Mouse (Mus musculus): ENCODE data around the gene Gm14444. TPM values are rescaled to one million over a fixed set of nuclear protein-coding genes. Genes with fewer than 3 reads are reported as not detected.
"Not testable (repeated sequence)": the region's sequence is repeated elsewhere in the genome, so short reads cannot be mapped to it uniquely, and the experiment has no call there.

The Gm14444 gene
- 1.3 TPM in 1 of 2 replicates, not detected in the other for total RNA-seq (2021)
- long read RNA-seq: 0 reads

GRCm38 (mm10) chr2:175010022-175010421 lies at the start of gene Gm14444:
Gene Gm14444 (plus strand): TSS chr2:175010241.
- DNase-seq: not testable (repeated sequence)

GRCm38 (mm10) chr2:174965466-174965865 lies 44.6 kb upstream of the Gm14444 start:
- DNase-seq: not testable (repeated sequence)

GRCm38 (mm10) chr2:175044268-175044667 lies 34.2 kb downstream of the Gm14444 start:
- not testable (repeated sequence) for DNase-seq

GRCm38 (mm10) chr2:175067681-175068261 lies 57.7 kb downstream of the Gm14444 start, which contains the start of gene Gm14393:
Gene Gm14393 (minus strand): TSS chr2:175067781.
- not testable (repeated sequence) for DNase-seq

Other genes with a start within 250 kb of the Gm14444 start
- gene Edn3, start 249.6 kb upstream of the Gm14444 start, total RNA-seq (2021): 16.0 and 17.3 TPM in 2 replicates
- gene Gm14393, start 57.5 kb downstream of the Gm14444 start, total RNA-seq (2021): 1.7 TPM in 1 of 2 replicates, not detected in the other
- gene Gm14399, start 131.8 kb downstream of the Gm14444 start, total RNA-seq (2021): 22.9 and 26.4 TPM in 2 replicates
- gene Gm14443, start 165.6 kb downstream of the Gm14444 start, total RNA-seq (2021): 3.1 and 3.2 TPM in 2 replicates
- gene Gm14391, start 196.7 kb downstream of the Gm14444 start, total RNA-seq (2021): 77.2 and 98.0 TPM in 2 replicates